Mouse (Mus musculus): Measurements from ENCODE around the gene Dusp7. TPM values are rescaled to one million over a fixed set of nuclear protein-coding genes. Genes with fewer than 3 reads are reported as not detected.
A peak's percentile ranks its signal among the peaks of the same experiment; 100 is the strongest.

Gene Dusp7
- polyA plus RNA-seq, 1 experiment from 2014 or later = 4.6 TPM

- no peak for ATAC-seq
- no peak overlapping the region for H3K4me3 ChIP-seq (ENCODE audit: low read depth, low read length)
- H3K36me3 ChIP-seq (ENCODE audit: control insufficient read depth, insufficient read depth) = peaks cover 23% of the 10 kb centered on the region; the same call in 1 of the 2 replicates
- WGBS = 69% methylated on average over 6 of the region's 6 CpGs
- no peaks in the 10 kb centered on the region for H3K27me3 ChIP-seq (replicated peaks; ENCODE audit: control insufficient read depth, insufficient read depth, low read length)
- no peaks in the 10 kb centered on the region for H3K9me3 ChIP-seq (ENCODE audit: control insufficient read depth)
- peak overlapping the region; percentile 28; the same call in 1 of the 2 replicates for H3K4me2 ChIP-seq (replicated peaks; ENCODE audit: low read depth)
- H3K9ac ChIP-seq (ENCODE audit: low read depth, low read length) = no peak overlapping the region
- TF ChIP-seq CTCF (IDR thresholded peaks at IDR 0.05; ENCODE audit: low read depth) = no peak
- 0 out of 2 replicates have a peak, but pooled peaks cover 6% of the 10 kb centered on the region for H3K4me1 ChIP-seq (replicated peaks; ENCODE audit: control insufficient read depth, insufficient read depth, low read length)
- no peak overlapping the region for H3K27ac ChIP-seq (ENCODE audit: low read depth, low read length)
These were observed 2.9 kb downstream of the Dusp7 start for GRCm38 (mm10) chr9:106371384-106371671.

- no peak overlapping the region for H3K4me3 ChIP-seq (ENCODE audit: low read depth, low read length)
- no peaks in the 10 kb centered on the region for H3K9me3 ChIP-seq (ENCODE audit: control insufficient read depth)
- H3K4me2 ChIP-seq (replicated peaks; ENCODE audit: low read depth) = peak overlapping the region; percentile 28
- H3K4me1 ChIP-seq (replicated peaks; ENCODE audit: control insufficient read depth, insufficient read depth, low read length) = 0 out of 2 replicates have a peak, but pooled peaks cover 6% of the 10 kb centered on the region
- no peak for ATAC-seq
- peaks cover 23% of the 10 kb centered on the region; the same call in 1 of the 2 replicates for H3K36me3 ChIP-seq (ENCODE audit: control insufficient read depth, insufficient read depth)
- WGBS = 32% methylated on average over 6 of the region's 6 CpGs
- no peak overlapping the region for H3K9ac ChIP-seq (ENCODE audit: low read depth, low read length)
- H3K27ac ChIP-seq (ENCODE audit: low read depth, low read length) = no peak overlapping the region; the same call in 1 of the 2 replicates
- H3K27me3 ChIP-seq (replicated peaks; ENCODE audit: control insufficient read depth, insufficient read depth, low read length) = no peaks in the 10 kb centered on the region
- TF ChIP-seq CTCF (IDR thresholded peaks at IDR 0.05; ENCODE audit: low read depth) = peak; percentile 38
These were observed 3.3 kb downstream of the Dusp7 start for GRCm38 (mm10) chr9:106371776-106372175.

GRCm38 (mm10) chr9:106372431-106373412 lies 4.3 kb downstream of the Dusp7 start:
- H3K9ac ChIP-seq (ENCODE audit: low read depth, low read length) = no peak overlapping the region
- no peaks in the 10 kb centered on the region for H3K4me1 ChIP-seq (replicated peaks; ENCODE audit: control insufficient read depth, insufficient read depth, low read length)
- no peaks in the 10 kb centered on the region for H3K9me3 ChIP-seq (ENCODE audit: control insufficient read depth)
- WGBS = 89% methylated on average over 11 of the region's 11 CpGs
- H3K36me3 ChIP-seq (ENCODE audit: control insufficient read depth, insufficient read depth) = peaks cover 29% of the 10 kb centered on the region; the same call in 1 of the 2 replicates
- H3K27me3 ChIP-seq (replicated peaks; ENCODE audit: control insufficient read depth, insufficient read depth, low read length) = no peaks in the 10 kb centered on the region
- TF ChIP-seq CTCF (IDR thresholded peaks at IDR 0.05; ENCODE audit: low read depth) = no peak
- H3K4me2 ChIP-seq (replicated peaks; ENCODE audit: low read depth) = peak overlapping the region; percentile 28; the same call in 1 of the 2 replicates
- ATAC-seq = no peak
- no peak overlapping the region for H3K4me3 ChIP-seq (ENCODE audit: low read depth, low read length)
- peak overlapping the region; percentile 23; the same call in 1 of the 2 replicates for H3K27ac ChIP-seq (ENCODE audit: low read depth, low read length)

GRCm38 (mm10) chr9:106373973-106374372 lies 5.5 kb downstream of the Dusp7 start:
- Histone ChIP-seq H3K36me3 (ENCODE audit: control insufficient read depth, insufficient read depth) (peaks cover 29% of the 10 kb centered on the region; the same call in 1 of the 2 replicates), H3K9me3 (ENCODE audit: control insufficient read depth) (no peaks in the 10 kb centered on the region), H3K9ac (ENCODE audit: low read depth, low read length) (no peak overlapping the region), H3K27ac (ENCODE audit: low read depth, low read length) (no peak overlapping the region), H3K4me1 (replicated peaks; ENCODE audit: control insufficient read depth, insufficient read depth, low read length) (no peaks in the 10 kb centered on the region), H3K4me3 (ENCODE audit: low read depth, low read length) (no peak overlapping the region), H3K4me2 (replicated peaks; ENCODE audit: low read depth) (no peak overlapping the region), H3K27me3 (replicated peaks; ENCODE audit: control insufficient read depth, insufficient read depth, low read length) (no peaks in the 10 kb centered on the region)
- no peak for TF ChIP-seq CTCF (IDR thresholded peaks at IDR 0.05; ENCODE audit: low read depth)
- 82% methylated on average over 7 of the region's 7 CpGs for whole genome bisulfite sequencing
- ATAC-seq = no peak

- ATAC-seq = no peak
These were observed 8.8 kb downstream of the Dusp7 start for GRCm38 (mm10) chr9:106377247-106377646.

GRCm38 (mm10) chr9:106378045-106378444 lies 9.6 kb downstream of the Dusp7 start:
- H3K27ac ChIP-seq (ENCODE audit: low read depth, low read length) = no peak overlapping the region
- WGBS = 84% methylated on average over 3 of the region's 3 CpGs
- no peak overlapping the region for H3K4me2 ChIP-seq (replicated peaks; ENCODE audit: low read depth)
- H3K4me1 ChIP-seq (replicated peaks; ENCODE audit: control insufficient read depth, insufficient read depth, low read length) = no peaks in the 10 kb centered on the region
- TF ChIP-seq CTCF (IDR thresholded peaks at IDR 0.05; ENCODE audit: low read depth) = no peak
- H3K9ac ChIP-seq (ENCODE audit: low read depth, low read length) = no peak overlapping the region
- H3K27me3 ChIP-seq (replicated peaks; ENCODE audit: control insufficient read depth, insufficient read depth, low read length) = no peaks in the 10 kb centered on the region
- ATAC-seq = no peak
- H3K4me3 ChIP-seq (ENCODE audit: low read depth, low read length) = no peak overlapping the region
- H3K36me3 ChIP-seq (ENCODE audit: control insufficient read depth, insufficient read depth) = peaks cover 17% of the 10 kb centered on the region; the same call in 1 of the 2 replicates
- H3K9me3 ChIP-seq (ENCODE audit: control insufficient read depth) = no peaks in the 10 kb centered on the region

More at GRCm38 (mm10) chr9:106377247-106377646, 8.8 kb downstream of the Dusp7 start:
- Histone ChIP-seq H3K9me3 (ENCODE audit: control insufficient read depth) (no peaks in the 10 kb centered on the region), H3K4me1 (replicated peaks; ENCODE audit: control insufficient read depth, insufficient read depth, low read length) (no peaks in the 10 kb centered on the region), H3K36me3 (ENCODE audit: control insufficient read depth, insufficient read depth) (peaks cover 17% of the 10 kb centered on the region; the same call in 1 of the 2 replicates), H3K4me2 (replicated peaks; ENCODE audit: low read depth) (no peak overlapping the region), H3K4me3 (ENCODE audit: low read depth, low read length) (no peak overlapping the region), H3K9ac (ENCODE audit: low read depth, low read length) (no peak overlapping the region), H3K27me3 (replicated peaks; ENCODE audit: control insufficient read depth, insufficient read depth, low read length) (no peaks in the 10 kb centered on the region), H3K27ac (ENCODE audit: low read depth, low read length) (no peak overlapping the region)
- no peak for TF ChIP-seq CTCF (IDR thresholded peaks at IDR 0.05; ENCODE audit: low read depth)
- WGBS = 87% methylated on average over 8 of the region's 8 CpGs
